ENCODE assay signal across 8 mouse cellular contexts in the genomic region with DNA sequence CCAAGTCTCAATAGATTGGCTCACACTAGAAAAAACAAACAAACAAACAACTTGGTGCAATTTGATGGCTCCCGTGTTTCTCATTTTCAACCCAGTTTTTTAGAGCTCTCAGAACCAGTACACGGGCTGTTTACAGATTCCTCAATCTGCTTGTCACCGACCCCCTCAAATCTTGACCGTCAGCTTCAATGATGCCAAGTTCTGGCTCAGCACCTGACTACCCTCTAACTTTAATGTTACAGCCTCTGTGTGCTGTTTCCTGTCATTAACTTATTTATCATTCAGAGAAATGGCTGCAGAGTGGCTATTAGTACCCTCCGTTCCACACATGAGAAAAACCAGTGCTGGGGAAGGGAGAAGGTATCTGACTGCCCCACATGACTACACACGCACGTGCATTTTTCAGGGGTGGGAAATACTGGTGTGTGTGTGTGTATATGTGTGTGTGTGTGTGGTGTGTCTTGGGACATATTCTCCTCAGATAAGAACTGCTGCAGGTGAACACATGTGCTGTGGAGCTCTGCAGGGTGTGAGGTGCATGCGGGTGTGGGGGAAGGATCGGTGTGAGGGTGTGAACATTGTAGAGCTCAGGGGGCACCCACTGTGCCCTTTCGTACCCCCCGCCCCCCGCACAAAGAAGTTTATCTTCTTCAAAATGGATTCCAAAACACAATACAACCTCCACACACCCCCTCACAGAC.
DNase-seq lines count a peak whose midpoint lies in the region; ATAC-seq and TF ChIP-seq lines count a peak whose summit lies in the region.

No protein-coding gene starts in this region.

- peak overlapping the region; percentile 82; the same call in 1 of the 2 replicates for H3K27ac ChIP-seq in kidney, embryonic 14.5 days (ENCODE audit: low read depth, low read length)
- 0 out of 2 replicates have a peak overlapping the region, but pooled peaks have one; percentile 64 for H3K27ac ChIP-seq in embryonic facial prominence, embryonic 13.5 days
- H3K27ac ChIP-seq in hindbrain, embryonic 16.5 days (ENCODE audit: low read depth, low read length) = no peak overlapping the region; the same call in 1 of the 2 replicates
- peak overlapping the region; percentile 5; the same call in 1 of the 2 replicates for H3K27ac ChIP-seq in midbrain, embryonic 16.5 days (ENCODE audit: low read length)
- H3K27ac ChIP-seq in cerebellum, adult 2 months (ENCODE audit: insufficient read depth, low read length) = no peak overlapping the region

- ATAC-seq in kidney, embryonic 14.5 days (ENCODE audit: low FRiP score, low TSS enrichment) = 0 out of 2 replicates have a peak, but pooled peaks have one; percentile 17
- ATAC-seq in embryonic facial prominence, embryonic 13.5 days (ENCODE audit: insufficient number of reproducible peaks, insufficient read depth, low FRiP score, low TSS enrichment, low read depth) = no peak; the same call in 1 of the 2 replicates
- 0 out of 2 replicates have a peak, but pooled peaks have one; percentile 10 for ATAC-seq in hindbrain, embryonic 16.5 days
- ATAC-seq in midbrain, embryonic 16.5 days = peak; percentile 46; the same call in 1 of the 2 replicates

- DNase-seq in kidney, adult 18-20 months = no peak
- DNase-seq in layer of hippocampus, postnatal 10 days (ENCODE audit: low spot score in 2 of 2) = no peak
- no peak for DNase-seq in cerebellum, postnatal 10 days
- no peak for DNase-seq in cerebellum, adult 2 months

- no peaks in the 10 kb centered on the region for H3K9me3 ChIP-seq in kidney, embryonic 14.5 days (ENCODE audit: control insufficient read depth, low read length)
- H3K9me3 ChIP-seq in embryonic facial prominence, embryonic 13.5 days = no peaks in the 10 kb centered on the region
- no peaks in the 10 kb centered on the region for H3K9me3 ChIP-seq in hindbrain, embryonic 16.5 days (ENCODE audit: control insufficient read depth, low read length)
- no peaks in the 10 kb centered on the region; the same call in 1 of the 2 replicates for H3K9me3 ChIP-seq in midbrain, embryonic 16.5 days (replicated peaks; ENCODE audit: control insufficient read depth, low read length, poor library complexity, severe bottlenecking)

- H3K4me1 ChIP-seq in kidney, embryonic 14.5 days (ENCODE audit: control insufficient read depth, insufficient read depth, low read length) = peaks cover 28% of the 10 kb centered on the region
- H3K4me1 ChIP-seq in embryonic facial prominence, embryonic 13.5 days = peaks cover 35% of the 10 kb centered on the region
- peaks cover 2% of the 10 kb centered on the region; the same call in 1 of the 2 replicates for H3K4me1 ChIP-seq in hindbrain, embryonic 16.5 days (ENCODE audit: control insufficient read depth, insufficient read depth, low read depth, low read length)
- no peaks in the 10 kb centered on the region for H3K4me1 ChIP-seq in midbrain, embryonic 16.5 days (ENCODE audit: control insufficient read depth, insufficient read depth, low read length)
- H3K4me1 ChIP-seq in cerebellum, adult 2 months (ENCODE audit: control insufficient read depth, insufficient read depth, low read length) = no peaks in the 10 kb centered on the region

- WGBS in kidney, embryonic 14.5 days = 54% methylated on average over 12 of the region's 12 CpGs
- 64% methylated on average over 12 of the region's 12 CpGs for WGBS in embryonic facial prominence, embryonic 13.5 days
- 64% methylated on average over 12 of the region's 12 CpGs for WGBS in hindbrain, embryonic 16.5 days
- WGBS in midbrain, embryonic 16.5 days = 82% methylated on average over 12 of the region's 12 CpGs
- 59% methylated on average over 12 of the region's 12 CpGs for WGBS in cerebellum, adult 2 months

- no peaks in the 10 kb centered on the region for H3K27me3 ChIP-seq in kidney, embryonic 14.5 days (ENCODE audit: control insufficient read depth, insufficient read depth, low read length)
- no peaks in the 10 kb centered on the region for H3K27me3 ChIP-seq in embryonic facial prominence, embryonic 13.5 days
- no peaks in the 10 kb centered on the region for H3K27me3 ChIP-seq in hindbrain, embryonic 16.5 days (replicated peaks; ENCODE audit: control insufficient read depth, insufficient read depth, low read length)
- H3K27me3 ChIP-seq in midbrain, embryonic 16.5 days (ENCODE audit: control insufficient read depth, insufficient read depth, low read depth, low read length) = no peaks in the 10 kb centered on the region
- no peaks in the 10 kb centered on the region for H3K27me3 ChIP-seq in cerebellum, adult 2 months (ENCODE audit: control insufficient read depth, insufficient read depth, low read length)

- H3K4me3 ChIP-seq in kidney, embryonic 14.5 days (ENCODE audit: low read length) = no peak overlapping the region
- H3K4me3 ChIP-seq in embryonic facial prominence, embryonic 13.5 days = no peak overlapping the region
- no peak overlapping the region for H3K4me3 ChIP-seq in hindbrain, embryonic 16.5 days (ENCODE audit: low read length)
- H3K4me3 ChIP-seq in midbrain, embryonic 16.5 days (ENCODE audit: low read depth, low read length) = no peak overlapping the region
- H3K4me3 ChIP-seq in cerebellum, adult 2 months (replicated peaks; ENCODE audit: insufficient read depth, low read depth, low read length) = no peak overlapping the region

- H3K4me2 ChIP-seq in kidney, embryonic 14.5 days (replicated peaks; ENCODE audit: low read depth, low read length) = no peak overlapping the region
- no peak overlapping the region for H3K4me2 ChIP-seq in embryonic facial prominence, embryonic 13.5 days
- no peak overlapping the region for H3K4me2 ChIP-seq in hindbrain, embryonic 16.5 days (ENCODE audit: low read length)
- H3K4me2 ChIP-seq in midbrain, embryonic 16.5 days (ENCODE audit: low read length) = no peak overlapping the region

- TF ChIP-seq CTCF in cerebellum, adult 2 months (IDR thresholded peaks at IDR 0.05; ENCODE audit: borderline replicate concordance, insufficient read depth, low read depth, low read length) = no peak

- no peak overlapping the region for H3K9ac ChIP-seq in kidney, embryonic 14.5 days (ENCODE audit: low read depth, low read length)
- no peak overlapping the region for H3K9ac ChIP-seq in embryonic facial prominence, embryonic 13.5 days
- H3K9ac ChIP-seq in hindbrain, embryonic 16.5 days (ENCODE audit: low read depth, low read length) = no peak overlapping the region
- no peak overlapping the region for H3K9ac ChIP-seq in midbrain, embryonic 16.5 days (ENCODE audit: low read depth, low read length)

- no peaks in the 10 kb centered on the region for H3K36me3 ChIP-seq in kidney, embryonic 14.5 days (ENCODE audit: control insufficient read depth, insufficient read depth, low read length)
- H3K36me3 ChIP-seq in embryonic facial prominence, embryonic 13.5 days = no peaks in the 10 kb centered on the region
- H3K36me3 ChIP-seq in hindbrain, embryonic 16.5 days (ENCODE audit: control insufficient read depth, insufficient read depth, low read length) = no peaks in the 10 kb centered on the region
- H3K36me3 ChIP-seq in midbrain, embryonic 16.5 days (ENCODE audit: control insufficient read depth, insufficient read depth, low read length) = no peaks in the 10 kb centered on the region

- TF ChIP-seq POLR2A in cerebellum, adult 2 months (IDR thresholded peaks at IDR 0.05; ENCODE audit: borderline replicate concordance, insufficient read depth, low read length) = no peak

Comparison
In these comparisons a context has a peak if more than half of its experiments do, and no peak if none do; other contexts are left out.
1. H3K27ac ChIP-seq: peak in kidney, embryonic 14.5 days (single experiment), embryonic facial prominence, embryonic 13.5 days (single experiment) and midbrain, embryonic 16.5 days (single experiment); none in hindbrain, embryonic 16.5 days (single experiment) and cerebellum, adult 2 months (single experiment).